Mouse (Mus musculus): ENCODE data around the gene Crtc3.
A peak's percentile ranks its signal among the peaks of the same experiment; 100 is the strongest.

Gene Crtc3

DNA sequence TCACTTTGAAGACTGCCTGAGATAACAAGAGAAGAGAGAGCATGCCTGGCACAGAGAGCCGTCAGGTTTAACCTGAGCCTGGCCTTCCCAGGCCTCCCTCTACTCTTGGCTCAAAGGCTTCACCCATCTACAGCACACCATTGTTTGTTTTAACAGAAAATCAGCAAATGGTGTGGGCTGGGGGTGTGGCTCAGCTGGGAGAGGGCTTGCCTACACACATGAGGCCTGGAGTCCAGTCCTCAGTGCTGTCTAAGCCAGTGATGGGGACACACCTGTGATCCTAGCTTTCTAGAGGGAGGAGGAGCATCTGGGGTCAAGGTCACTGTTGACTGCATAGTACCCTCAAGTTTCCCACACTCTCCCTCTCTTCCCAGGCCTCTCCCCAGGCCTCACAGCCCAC, 6.0 kb downstream of the Crtc3 start:
- no peak for ATAC-seq (ENCODE audit: low TSS enrichment)

DNA sequence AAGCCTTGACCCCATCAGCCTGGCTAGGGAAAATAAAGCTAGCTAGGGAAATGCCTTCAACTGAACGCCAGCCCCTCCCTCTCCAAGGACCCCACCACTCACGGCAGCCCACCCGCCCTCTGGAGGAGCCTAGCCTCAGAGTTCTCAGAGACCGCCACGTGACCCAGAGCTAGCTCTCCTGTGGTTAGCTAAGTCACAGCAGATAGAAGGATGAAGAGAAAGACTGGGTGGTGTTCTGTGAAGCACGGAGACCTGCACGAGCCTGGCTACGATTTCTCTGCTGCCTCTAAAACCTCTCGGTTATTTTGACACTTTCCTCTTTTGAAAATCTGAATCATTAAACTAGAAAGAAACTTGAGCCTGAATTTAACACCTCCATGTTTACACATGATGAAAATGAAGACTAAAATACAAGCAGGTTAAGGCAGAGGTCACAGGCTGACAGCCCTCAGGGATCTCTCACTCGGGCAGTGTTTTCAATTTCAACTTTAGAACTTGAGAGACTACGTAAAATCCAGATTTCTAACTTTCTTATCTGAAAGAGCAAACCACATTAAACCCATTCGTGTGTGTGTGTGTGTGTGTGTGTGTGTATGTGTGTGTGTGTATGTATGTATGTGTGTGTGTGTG, 8.3 kb downstream of the Crtc3 start:
- no peak for ATAC-seq (ENCODE audit: low TSS enrichment)

DNA sequence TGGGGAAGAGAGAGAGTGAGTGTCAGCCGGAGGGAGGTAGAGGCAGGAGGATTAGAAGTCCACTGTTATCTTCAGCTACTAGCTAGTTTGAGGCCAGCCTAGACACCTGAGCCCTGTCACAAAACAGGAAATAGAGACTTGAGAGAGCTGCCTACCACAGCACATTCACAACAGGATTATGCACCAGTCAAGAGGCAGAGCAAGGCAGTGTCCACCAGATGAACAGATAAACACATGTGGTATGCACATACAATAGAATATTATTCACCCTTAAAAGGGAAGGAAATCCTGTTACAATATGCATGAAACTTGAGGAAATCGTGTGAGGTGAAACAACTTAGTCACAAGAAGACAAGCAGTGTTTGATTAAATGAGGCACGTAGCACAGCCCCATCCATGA, 16.4 kb downstream of the Crtc3 start:
- ATAC-seq (ENCODE audit: low TSS enrichment): no peak

DNA sequence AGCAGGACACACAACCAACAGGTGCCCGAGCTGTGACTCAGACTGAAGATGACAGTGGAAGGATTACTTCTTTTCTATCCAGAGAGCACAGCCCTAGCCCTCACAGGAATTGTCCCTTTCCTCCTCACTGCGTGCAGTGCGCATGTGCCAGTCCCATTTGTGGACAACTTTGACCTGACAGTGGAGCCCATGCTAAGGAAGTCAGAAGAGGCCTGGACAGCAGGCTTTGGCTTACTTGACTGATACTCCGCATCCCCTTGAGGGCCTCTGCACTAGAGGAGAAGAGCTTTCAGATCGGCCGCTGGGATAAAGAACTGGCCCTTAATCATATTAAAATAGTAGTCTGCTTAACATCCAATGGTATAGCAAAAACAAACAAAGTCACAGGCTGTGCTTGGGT, 17.8 kb downstream of the Crtc3 start:
- ATAC-seq (ENCODE audit: low TSS enrichment): no peak

DNA sequence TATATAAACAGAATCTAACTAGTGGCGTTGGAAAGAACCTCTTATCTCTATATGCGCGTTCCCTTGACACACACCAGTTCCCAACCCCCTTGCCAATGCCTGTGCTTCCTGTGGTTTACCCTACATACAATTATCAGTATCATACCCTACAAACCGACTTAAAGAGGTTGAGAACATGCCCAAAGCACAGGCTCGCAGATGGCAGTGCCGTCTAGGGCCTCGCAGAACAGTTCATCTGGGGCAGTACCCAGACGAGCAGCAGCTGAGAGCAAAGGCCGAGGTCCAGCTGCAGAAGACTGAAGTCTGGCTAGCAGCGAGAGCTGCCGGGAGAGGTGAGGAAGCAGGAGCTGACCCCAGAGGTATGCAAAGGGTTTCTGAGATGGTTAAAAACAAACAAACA, 21.5 kb downstream of the Crtc3 start:
- ATAC-seq (ENCODE audit: low TSS enrichment): no peak

DNA sequence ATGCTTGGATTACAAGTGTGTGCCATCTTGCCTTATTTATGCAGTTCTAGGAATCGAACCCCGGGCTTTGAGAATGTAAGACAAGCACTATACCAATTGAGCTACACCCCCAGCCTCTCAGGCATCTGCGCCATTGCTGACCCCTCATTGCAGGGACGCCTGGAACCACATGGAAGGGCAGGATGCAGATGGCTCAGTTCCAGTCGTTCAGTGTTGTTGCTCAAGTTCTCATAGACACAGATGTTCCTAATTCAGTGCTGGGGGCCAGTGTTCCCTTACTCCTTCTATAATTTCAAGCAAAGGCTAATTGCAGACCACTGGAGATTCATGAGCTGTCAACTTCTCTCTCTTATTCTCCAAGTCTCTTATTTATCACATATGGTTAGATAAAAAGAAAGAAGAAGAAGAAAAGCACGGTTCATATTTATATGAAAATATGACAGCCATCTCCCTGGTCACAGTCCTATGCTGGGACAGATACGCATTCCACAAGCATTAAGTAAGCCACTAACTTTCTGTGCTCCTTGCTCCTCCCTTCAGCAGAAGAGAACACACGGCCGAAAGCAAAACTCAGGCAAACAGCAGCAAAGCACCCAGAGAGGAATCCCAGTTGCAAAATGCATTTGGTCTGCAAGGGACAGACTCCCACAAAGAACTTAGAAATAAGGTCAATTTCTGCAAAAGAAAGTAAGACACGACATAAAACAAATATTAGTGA, 22.3 kb downstream of the Crtc3 start:
- ATAC-seq (ENCODE audit: low TSS enrichment): no peak

DNA sequence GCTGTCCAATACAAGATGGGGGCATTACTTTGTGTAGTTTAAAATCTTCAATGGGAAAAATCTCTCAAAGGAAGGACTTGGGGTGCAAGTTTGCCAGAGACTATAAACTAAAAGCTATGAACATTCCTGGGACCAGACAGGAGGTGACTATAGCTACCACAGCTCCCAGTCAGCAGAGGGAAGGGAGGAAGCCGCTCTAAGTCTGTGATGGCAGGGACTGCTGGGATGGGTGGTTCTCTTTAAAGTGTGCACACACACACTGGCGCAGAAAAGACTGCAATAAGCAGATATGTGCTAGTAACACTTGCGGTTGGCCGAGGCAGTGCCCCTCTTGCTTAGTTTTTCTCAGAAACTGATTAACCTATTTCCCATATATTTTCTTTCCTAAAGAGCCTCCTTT, 27.6 kb downstream of the Crtc3 start:
- no peak; the same call in 1 of the 2 replicates for ATAC-seq (ENCODE audit: low TSS enrichment)

DNA sequence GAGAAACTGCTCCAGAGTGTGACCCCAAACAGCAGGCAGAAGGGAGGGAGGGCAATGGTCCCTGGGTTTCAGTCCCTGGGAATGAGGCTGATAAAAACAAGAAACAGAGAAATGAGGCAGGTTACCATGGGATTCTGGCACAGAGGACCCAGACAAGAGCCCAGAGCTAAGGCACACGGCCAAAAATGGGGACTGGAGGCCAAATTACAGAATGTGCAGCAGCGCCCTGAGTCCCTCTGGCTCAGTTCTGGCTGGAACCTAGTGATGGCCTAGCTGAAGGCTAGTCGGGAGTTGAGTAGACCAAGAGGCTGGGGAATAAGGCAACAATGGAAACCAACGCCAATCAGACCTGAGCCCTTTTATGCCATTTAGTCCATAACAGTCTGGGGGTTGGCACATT, 28.1 kb downstream of the Crtc3 start:
- ATAC-seq (ENCODE audit: low TSS enrichment): peak; percentile 52

DNA sequence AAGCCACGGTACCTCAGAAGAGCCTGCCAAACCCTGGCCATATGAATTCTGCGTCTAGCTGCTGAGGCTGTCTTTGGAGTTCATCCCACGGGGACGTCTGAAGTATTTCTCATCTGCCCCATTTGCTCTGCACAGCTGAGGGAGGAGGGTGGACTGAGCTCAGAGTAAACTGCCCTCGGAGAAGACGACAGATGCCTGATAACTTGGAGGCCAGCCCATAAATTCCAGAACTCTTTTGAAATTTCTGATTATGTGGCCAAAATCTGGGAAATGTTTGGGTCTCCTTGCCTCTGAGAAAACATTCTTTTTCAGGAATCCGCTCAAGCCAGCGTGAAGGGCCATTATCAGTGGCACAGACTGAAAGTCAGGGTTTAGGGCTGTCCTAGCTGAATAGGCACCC, 30.8 kb downstream of the Crtc3 start:
- no peak for ATAC-seq (ENCODE audit: low TSS enrichment)

DNA sequence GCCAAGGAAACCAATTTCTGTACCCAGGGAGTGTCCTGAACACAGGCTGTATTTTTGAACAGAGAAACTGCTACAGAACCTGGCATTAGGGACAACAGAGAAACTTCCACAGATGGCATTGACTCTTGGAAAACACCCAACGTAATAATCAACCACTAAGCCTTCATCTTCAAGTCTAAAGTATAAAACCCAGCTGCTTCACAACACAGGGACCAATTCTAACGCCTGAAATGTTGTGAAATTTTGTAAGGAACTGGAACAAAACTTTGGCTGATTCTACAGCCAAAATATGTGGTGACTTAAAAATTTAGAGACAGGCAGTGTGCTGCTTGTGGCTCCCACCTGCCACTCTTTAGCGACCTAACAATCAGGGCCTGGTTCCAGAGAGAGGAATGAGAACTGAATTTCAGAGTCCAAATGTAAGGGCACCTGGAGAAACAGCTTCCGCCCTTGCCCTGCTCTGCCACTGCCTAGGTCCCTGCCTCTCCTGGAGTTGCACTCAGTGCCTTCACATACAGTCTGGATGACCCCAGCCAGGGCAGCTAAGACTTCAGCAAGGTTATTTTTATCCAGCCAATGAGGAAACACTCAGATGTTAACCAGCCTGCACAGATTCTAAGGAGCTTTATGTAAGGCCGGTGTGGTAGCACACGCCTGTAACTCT, 33.2 kb downstream of the Crtc3 start:
- peak; percentile 21 for ATAC-seq (ENCODE audit: low TSS enrichment)

DNA sequence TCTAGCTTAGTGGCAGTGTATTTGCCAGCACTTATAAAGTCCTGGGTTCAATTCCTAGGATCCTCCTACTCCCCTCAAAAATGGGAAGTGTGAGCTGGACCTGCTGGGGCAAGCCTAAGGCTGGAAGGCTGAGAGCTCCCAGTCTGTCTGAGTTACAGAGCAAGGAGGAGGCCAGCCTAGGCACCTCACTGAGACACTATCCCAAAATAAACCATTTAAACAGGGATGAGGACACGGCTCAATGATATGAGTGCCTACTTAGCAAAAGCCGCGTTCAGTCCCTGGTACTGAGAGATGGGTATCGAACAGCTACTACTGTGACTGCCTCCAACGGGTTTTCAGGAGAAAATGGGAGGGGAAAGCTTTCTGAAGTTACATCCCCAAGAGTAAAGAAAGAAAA, 33.8 kb downstream of the Crtc3 start:
- peak; percentile 44; the same call in 1 of the 2 replicates for ATAC-seq (ENCODE audit: low TSS enrichment)

DNA sequence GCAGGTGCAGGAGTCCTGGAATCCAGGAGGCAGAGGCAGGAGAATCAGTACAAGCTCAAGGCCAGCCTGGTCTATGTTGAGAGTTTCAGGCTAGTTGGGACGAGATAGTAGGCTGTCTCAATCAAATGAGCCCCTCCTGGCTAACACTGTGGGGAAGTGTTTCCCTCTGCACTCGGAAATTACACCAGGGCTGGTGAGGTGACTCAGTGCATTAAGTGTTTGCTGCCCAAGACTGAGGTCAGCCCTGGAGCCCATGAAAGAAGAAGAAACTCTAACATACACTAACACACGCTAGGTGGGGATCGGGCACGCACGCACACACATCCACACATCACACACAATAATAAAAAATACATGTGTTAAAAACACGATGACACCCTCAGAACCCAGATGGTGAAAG, 34.3 kb downstream of the Crtc3 start:
- ATAC-seq (ENCODE audit: low TSS enrichment): no peak

DNA sequence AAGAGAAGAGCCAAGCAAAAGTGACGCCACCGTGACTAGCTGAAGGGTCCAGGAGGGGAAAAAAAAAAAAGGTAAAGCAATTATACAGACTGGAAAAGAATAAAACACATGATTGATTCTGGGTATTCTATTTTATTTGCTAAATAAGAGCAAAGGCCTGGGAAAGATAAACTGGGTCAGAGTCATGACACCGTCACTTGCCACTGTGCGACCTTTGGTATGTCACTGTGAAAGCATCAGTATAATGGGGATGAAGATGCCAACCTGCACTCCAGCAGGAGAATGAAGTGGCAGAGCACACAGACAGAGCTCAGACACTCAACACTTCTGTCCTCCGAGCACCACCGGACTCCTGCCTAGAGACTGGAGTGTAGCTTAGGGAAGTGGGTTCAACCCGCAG, 34.7 kb downstream of the Crtc3 start:
- ATAC-seq (ENCODE audit: low TSS enrichment): no peak

DNA sequence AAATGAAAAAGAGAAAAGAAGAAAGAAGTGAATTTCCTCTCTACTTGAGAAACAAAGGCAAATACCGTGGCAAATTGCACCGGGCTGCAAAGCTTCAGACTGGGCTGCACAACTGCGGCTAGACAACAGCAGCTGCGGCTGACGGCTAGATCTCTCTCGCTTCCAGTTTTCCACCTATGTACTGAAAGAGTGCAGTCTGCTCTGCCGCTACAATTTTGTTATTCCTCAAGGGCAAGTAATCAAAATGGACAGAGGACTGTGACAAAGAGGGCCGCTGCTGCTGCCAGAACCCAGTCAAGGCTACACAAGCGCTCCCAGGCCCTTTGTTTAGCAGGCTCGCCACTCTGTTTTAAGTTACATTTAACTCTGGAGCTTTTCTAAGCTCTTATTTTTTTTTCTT, 35.6 kb downstream of the Crtc3 start:
- ATAC-seq (ENCODE audit: low TSS enrichment): no peak

DNA sequence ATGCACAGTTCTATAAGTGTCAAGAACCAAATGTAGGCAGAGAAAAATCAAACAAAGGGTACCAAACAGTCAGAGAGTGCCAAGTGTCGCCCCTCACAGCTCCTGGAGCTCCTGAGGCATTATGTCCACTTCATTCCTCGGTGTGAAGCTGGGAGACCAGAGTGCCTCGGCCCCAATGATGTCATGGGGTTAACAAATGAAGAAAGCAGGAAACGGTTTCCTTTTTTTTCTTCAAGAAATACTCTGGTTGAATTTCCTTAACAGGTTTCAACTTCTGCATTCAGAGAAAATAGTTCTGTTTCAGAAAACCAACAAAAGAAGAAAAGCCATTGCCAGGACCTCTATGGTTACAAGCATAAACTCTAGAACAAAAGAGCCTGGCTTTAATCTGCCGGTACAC, 36.4 kb downstream of the Crtc3 start:
- no peak for ATAC-seq (ENCODE audit: low TSS enrichment)

DNA sequence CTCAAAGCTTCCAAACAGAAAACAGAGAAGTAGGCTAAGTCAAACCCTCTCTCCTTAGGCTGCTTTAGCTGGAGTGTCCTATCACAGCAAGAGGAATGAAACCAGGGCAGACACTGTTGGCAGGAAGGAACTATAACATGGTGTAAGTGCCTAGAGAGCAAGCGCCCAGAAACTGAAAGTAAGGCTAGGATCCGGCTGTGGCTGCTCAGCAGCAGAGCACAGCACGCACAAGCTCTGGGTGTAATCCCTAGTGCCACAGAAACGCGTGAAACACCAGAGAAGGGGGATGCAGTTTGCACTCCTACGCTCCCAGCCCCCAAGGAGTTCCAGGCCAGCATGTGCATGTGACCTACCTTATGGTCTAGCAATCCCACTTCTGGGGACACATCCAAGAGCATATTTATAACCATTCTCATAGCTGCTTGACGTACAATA, 41.2 kb downstream of the Crtc3 start:
- peak; percentile 88 for ATAC-seq (ENCODE audit: low TSS enrichment)

DNA sequence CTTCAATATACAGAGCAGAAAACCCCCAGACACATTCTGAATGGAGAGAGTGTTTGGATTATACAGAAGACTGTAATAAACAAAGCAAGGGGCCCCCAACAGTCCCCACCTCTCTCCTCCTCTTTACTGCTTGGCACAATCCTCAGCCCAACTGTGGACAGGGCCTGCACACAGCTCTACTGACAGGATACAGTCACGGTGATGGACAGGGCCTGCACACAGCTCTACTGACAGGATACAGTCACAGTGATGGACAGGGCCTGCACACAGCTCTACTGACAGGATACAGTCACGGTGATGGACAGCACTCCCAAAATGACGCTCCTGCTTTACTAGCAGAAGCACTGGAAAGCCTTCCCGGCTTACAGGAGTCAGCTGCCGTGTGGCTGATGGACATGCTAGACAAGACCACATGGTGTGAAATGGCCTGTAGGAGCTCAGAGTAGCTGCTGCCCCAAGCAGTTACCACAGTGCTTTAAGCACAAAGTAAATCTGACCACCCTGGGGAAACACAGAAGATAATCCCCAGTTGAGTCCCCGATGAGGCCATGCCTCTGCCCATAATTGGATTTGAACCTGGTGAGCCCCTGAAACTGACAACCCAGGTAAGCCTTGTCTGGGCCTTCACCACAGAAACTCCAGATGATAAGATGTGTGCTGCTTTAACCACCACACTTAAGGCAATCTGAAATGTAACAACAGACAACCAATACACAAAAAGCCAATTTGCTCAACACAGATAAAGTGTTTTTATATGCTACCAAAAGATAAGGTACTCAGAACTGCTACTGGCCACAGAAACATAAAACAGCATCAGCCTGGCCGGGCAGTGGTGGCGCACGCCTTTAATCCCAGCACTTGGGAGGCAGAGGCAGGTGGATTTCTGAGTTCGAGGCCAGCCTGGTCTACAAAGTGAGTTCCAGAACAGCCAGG, 42.3 kb downstream of the Crtc3 start:
- ATAC-seq (ENCODE audit: low TSS enrichment): no peak

DNA sequence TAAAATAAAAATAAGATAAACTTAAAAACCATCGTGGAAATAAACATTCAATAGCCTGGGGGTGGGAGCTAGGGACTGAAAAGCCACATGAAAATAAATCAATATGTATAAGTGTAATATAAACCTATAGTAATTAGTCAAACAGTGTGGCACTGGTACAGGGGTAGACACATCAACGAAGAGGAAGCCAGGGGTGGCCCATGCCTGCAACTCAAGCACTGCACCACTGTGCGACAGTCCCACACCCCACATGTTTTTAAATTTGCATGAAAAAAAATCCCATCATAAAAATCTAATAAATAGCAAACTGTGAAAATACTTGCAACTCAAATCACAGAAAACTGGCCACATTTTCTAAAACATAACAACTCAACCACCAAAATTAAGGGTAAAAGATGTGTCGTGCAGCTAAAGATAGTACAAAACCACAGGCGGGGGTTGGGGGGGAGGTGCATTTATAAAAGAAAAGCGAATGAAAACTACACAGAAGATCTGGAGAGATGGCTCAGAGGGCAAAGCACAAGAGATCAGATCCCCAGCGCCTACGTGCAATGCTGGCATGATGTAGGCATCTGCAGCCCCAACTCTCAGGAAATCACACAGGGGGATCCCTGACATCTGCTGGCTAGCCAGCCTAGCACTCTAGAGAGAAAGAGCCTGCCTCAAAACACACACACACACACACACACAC, 45.6 kb downstream of the Crtc3 start:
- no peak for ATAC-seq (ENCODE audit: low TSS enrichment)

DNA sequence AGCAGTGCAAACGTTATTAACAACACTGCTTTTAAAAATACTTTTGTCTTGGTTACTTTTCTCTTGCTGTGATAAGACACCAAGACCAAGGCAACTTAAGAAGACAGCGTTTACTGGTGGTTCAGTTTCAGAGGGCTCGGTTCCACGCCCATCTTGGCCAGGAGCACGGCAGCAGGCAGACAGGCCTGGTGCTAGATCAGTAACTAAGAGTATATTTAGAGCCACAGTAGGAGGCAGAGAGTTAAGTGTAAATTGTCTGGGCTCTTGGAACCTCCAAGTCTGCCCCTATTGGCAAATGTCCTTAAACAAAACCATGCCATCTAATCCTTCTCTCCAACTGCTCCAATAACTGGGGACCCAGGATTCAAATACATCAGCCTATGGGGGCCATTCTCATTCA, 46.1 kb downstream of the Crtc3 start:
- ATAC-seq (ENCODE audit: low TSS enrichment): 0 out of 2 replicates have a peak, but pooled peaks have one; percentile 50

DNA sequence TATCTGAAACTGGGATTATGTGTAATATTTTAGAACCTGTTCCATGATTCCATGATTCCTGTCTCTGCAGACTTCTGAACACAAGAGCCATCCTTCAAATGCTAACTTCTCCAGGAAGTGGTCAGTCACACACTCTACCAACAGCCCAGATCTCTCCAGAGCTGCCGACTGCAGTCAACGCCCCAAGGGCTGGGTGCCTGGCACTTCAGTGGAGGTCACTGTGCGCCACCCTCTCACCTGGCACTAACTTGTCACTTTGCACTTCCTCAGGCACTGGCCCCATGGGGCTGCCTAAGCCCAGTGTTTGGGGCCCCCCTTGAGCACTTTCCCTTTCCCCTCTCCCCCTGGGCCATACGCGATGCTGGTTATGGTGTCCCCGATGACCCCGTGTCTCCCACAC, 46.8 kb downstream of the Crtc3 start:
- no peak for ATAC-seq (ENCODE audit: low TSS enrichment)

DNA sequence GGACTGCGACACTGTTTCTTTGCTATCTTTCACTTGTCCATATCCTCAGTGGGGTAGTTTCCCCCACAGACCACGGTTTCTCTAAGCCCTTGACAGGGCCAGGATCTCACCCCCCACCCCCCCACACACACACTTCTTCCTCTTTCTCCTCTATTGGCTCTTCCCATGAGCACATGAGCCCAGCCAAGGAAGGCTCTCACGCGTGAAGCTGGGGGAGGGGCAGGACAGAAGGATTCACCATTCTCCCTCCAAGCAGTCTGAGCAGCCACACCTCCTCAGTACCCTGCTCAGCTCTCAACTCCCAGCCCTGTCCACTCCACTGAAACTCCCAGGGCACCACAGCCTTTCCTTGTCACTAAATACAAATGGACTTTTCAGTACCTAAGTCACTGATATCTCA, 47.2 kb downstream of the Crtc3 start:
- no peak for ATAC-seq (ENCODE audit: low TSS enrichment)

DNA sequence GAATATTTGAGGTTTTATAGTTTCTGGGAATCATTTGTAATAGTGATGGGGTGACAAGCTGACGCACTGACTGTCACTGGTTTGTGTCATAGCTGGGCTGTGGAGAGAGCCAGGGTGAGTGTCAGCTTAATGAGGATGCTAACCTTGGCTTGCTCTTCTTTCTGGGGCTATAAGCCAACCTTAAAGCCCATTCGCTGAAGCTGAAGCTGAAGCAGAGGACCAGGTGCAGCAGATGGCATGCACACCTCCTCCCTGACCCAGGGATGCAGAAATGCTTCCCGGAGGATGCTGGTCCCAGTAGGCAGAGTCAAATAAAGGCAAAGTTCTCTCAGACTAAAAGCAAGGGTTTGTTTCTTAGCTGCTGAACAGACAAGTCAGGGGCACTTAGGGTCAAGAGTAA, 48.7 kb downstream of the Crtc3 start:
- ATAC-seq (ENCODE audit: low TSS enrichment): no peak
